Mouse (Mus musculus): ENCODE results near the gene Zfp282. TPM values are rescaled to one million over a fixed set of nuclear protein-coding genes. Genes with fewer than 3 reads are reported as not detected.

The Zfp282 gene
- 3.1 and 3.4 TPM in 2 replicates for polyA plus RNA-seq (2012; rRNA removed)

GRCm38 (mm10) chr6:47877058-47877457, at the start of gene Zfp282:
Zfp282 (plus strand) TSS chr6:47877204.

GRCm38 (mm10) chr6:47830104-47831078, 46.6 kb upstream of the Zfp282 start, which contains the start of gene Zfp786:
Zfp786 (minus strand) TSS chr6:47830867.

GRCm38 (mm10) chr6:47835482-47835983, 41.5 kb upstream of the Zfp282 start, which contains the start of gene Zfp398:
Zfp398 (plus strand) TSS chr6:47835661.

GRCm38 (mm10) chr6:47920447-47921340, 43.7 kb downstream of the Zfp282 start, which contains the start of gene Zfp212:
Zfp212 (plus strand) TSS chr6:47920476.

GRCm38 (mm10) chr6:47953191-47953726, 76.3 kb downstream of the Zfp282 start, which contains the start of gene Zfp956:
Zfp956 (plus strand) TSS chr6:47953390.

Other genes starting within 250 kb of the Zfp282 start
- 3.7 and 6.4 TPM in 2 replicates for gene Pdia4, start 63.8 kb upstream of the Zfp282 start, polyA plus RNA-seq (2012; rRNA removed)
- gene Zfp786, start 46.3 kb upstream of the Zfp282 start, polyA plus RNA-seq (2012; rRNA removed), result 0.10 and 0.12 TPM in 2 replicates
- 2.7 and 3.1 TPM in 2 replicates for gene Zfp398, start 41.5 kb upstream of the Zfp282 start, polyA plus RNA-seq (2012; rRNA removed)
- 2.9 and 3.7 TPM in 2 replicates for gene Zfp212, start 43.3 kb downstream of the Zfp282 start, polyA plus RNA-seq (2012; rRNA removed)
- 3.1 and 4.2 TPM in 2 replicates for gene Zfp956, start 76.2 kb downstream of the Zfp282 start, polyA plus RNA-seq (2012; rRNA removed)
- gene Zfp777, start 171.7 kb downstream of the Zfp282 start, polyA plus RNA-seq (2012; rRNA removed), result 9.9 and 10.4 TPM in 2 replicates
- 7.0 and 8.4 TPM in 2 replicates for gene Zfp746, start 209.4 kb downstream of the Zfp282 start, polyA plus RNA-seq (2012; rRNA removed)

All from stomach, adult 2 months (tissue).